Mouse (Mus musculus) heart, embryonic 14.5 days (tissue): Measurements from ENCODE around the gene Cul5. TPM values are rescaled to one million over a fixed set of nuclear protein-coding genes. Genes with fewer than 3 reads are reported as not detected.

ENCODE experiments used
- ATAC-seq: fragments of 200-750 bp; cut with Nextera tagmentation; 2 replicates; pipeline ENCODE4 v1.8.0; 2017; ENCODE audit warnings: low read depth, moderate TSS enrichment; ENCODE audit not compliant: insufficient number of reproducible peaks, insufficient read depth, low FRiP score
- H3K27ac ChIP-seq, 2 experiments: fragments of 200-500 bp in 1 of 2; fragments of 300-500 bp in 1 of 2; sonication (generic) in 1 of 2; replicated peaks in 1 of 2; 2 replicates each; pipeline ENCODE4 v1.5.1; 2012 to 2014; ENCODE audit warnings: low read depth in 2 of 2, low read length in 2 of 2, control low read depth in 1 of 2, mild to moderate bottlenecking in 1 of 2, mixed read lengths in 1 of 2; ENCODE audit not compliant: control insufficient read depth in 1 of 2, insufficient read depth in 1 of 2
- H3K27me3 ChIP-seq: fragments of 300-500 bp; sonication (generic); 2 replicates; pipeline ENCODE4 v1.6.1; 2014; ENCODE audit warnings: mild to moderate bottlenecking, low read length, control low read depth; ENCODE audit not compliant: control insufficient read depth, insufficient read depth
- H3K36me3 ChIP-seq: fragments of 300-500 bp; sonication (generic); 2 replicates; pipeline ENCODE4 v1.6.1; 2014; ENCODE audit warnings: mild to moderate bottlenecking, control low read depth, low read length, mixed read lengths; ENCODE audit not compliant: control insufficient read depth, insufficient read depth
- H3K4me1 ChIP-seq, 2 experiments: fragments of 200-500 bp in 1 of 2; fragments of 300-500 bp in 1 of 2; sonication (generic) in 1 of 2; 2 replicates each; pipeline ENCODE4 v1.6.1; 2012 to 2014; ENCODE audit warnings: low read length in 2 of 2, control low read depth in 1 of 2, mixed read lengths in 1 of 2; ENCODE audit not compliant: control insufficient read depth in 2 of 2, insufficient read depth in 2 of 2
- H3K4me2 ChIP-seq: fragments of 300-500 bp; sonication (generic); 2 replicates; pipeline ENCODE4 v1.6.1; 2014; ENCODE audit warnings: mild to moderate bottlenecking, low read length
- H3K4me3 ChIP-seq, 2 experiments: fragments of 200-500 bp in 1 of 2; fragments of 300-500 bp in 1 of 2; sonication (generic) in 1 of 2; 2 replicates each; pipeline ENCODE4 v1.5.1; 2012 to 2014; ENCODE audit warnings: low read length in 2 of 2, mild to moderate bottlenecking in 2 of 2, control low read depth in 1 of 2, low read depth in 1 of 2, moderate library complexity in 1 of 2; ENCODE audit not compliant: control insufficient read depth in 1 of 2, insufficient read depth in 1 of 2
- H3K9ac ChIP-seq: fragments of 300-500 bp; sonication (generic); 2 replicates; pipeline ENCODE4 v1.6.1; 2014; ENCODE audit warnings: mild to moderate bottlenecking, low read length
- H3K9me3 ChIP-seq: fragments of 300-500 bp; sonication (generic); 2 replicates; pipeline ENCODE4 v1.6.1; 2016; ENCODE audit warnings: low read length, control low read depth; ENCODE audit not compliant: control insufficient read depth
- WGBS: fragments of 180-500 bp; shearing (Covaris S2); extraction: QIAGEN DNeasy Blood & Tissue Kit; methylation state at CpG from one replicate; pipeline ENCODE4 v1.1.7; 2014; 5-methylcytosine and 5-hydroxymethylcytosine counted together
- polyA plus RNA-seq: library from polyadenylated mRNA; unstranded; fragments of >200 nt; fragmentation: Nextera tagmentation; extraction: Ambion mirVana; gene quantifications from 2 replicates; pipeline ENCODE4 v1.2.1, GENCODE M21; 2014

The Cul5 gene
- polyA plus RNA-seq, 1 experiment from 2014 or later, result 43.3 TPM

DNA sequence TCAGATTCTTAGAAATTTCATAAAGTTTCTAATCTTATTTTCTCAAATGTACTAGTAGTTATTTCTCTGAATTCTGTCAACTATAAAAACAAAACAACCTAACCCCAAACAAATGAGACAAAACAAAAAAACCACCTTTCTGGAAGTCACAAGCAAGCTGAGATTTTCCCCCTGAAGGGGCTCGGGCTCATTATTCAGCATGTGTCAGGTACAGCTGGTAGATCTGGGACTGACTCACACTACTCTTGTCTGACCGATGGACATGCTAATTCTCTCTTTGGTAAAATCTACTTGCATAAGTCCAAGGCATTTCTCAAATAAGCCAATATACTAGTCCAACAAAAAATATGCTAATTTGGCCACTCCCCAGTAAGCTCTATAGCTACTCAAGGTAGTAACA lies 5.0 kb downstream of the Cul5 start:
- Histone ChIP-seq H3K27me3 (no peaks in the 10 kb centered on the region), H3K9me3 (no peaks in the 10 kb centered on the region), H3K9ac (no peak overlapping the region), H3K4me3 (no peak overlapping the region), H3K36me3 (no peaks in the 10 kb centered on the region), H3K4me2 (no peak overlapping the region), H3K4me1 (peaks cover 0 to 15% of the 10 kb centered on the region in 2 experiments), H3K27ac (no peak overlapping the region)
- no peak for ATAC-seq
- 76% methylated on average over 2 of the region's 2 CpGs for WGBS

DNA sequence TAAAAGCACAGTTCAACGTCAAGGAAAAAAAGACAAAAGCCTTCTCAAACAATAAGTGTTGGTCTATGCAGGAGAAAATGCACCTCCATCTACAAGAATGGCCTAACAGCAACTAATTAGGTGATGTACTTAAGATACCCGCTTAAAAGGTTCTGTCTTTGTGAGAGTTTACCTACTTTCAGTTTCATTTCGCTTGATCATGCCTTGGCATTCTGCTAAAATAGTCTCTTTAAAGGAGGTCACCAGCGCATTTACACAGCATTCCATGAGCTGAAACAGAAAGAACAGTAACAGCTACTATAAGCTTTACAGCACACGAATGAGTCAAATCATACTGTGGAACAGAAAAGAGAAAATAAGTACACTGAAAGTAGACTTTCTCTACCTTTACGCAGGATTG lies 35.0 kb downstream of the Cul5 start:
- no peak overlapping the region for H3K9ac ChIP-seq
- H3K27me3 ChIP-seq, result no peaks in the 10 kb centered on the region
- H3K27ac ChIP-seq, result no peak overlapping the region
- H3K4me2 ChIP-seq, result no peak overlapping the region
- H3K4me1 ChIP-seq, result no peaks in the 10 kb centered on the region
- WGBS, result 92% methylated on average over 6 of the region's 6 CpGs
- ATAC-seq, result no peak
- no peak overlapping the region for H3K4me3 ChIP-seq
- H3K9me3 ChIP-seq, result no peaks in the 10 kb centered on the region
- peaks cover 86% of the 10 kb centered on the region for H3K36me3 ChIP-seq

DNA sequence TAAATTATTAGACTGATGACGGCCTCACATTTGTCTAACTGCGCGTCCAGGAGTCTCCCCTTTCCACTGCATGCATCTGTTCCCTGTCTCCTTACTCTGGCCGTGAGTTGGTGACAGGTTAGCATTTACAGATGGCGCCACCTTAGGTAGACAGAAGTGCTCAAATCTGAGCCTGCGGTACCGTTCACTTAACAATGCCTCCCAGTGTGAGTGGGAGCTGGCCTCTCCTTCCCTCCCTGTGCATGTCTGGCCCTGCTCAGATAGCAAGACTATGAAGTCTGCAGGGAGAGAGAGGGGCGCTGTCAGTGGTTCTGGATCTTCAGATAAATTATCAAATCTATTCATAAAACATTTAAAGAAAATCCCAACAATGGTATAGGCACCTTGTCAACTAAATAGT lies 54.6 kb downstream of the Cul5 start:
- Histone ChIP-seq H3K36me3 (peaks cover 45% of the 10 kb centered on the region), H3K9me3 (no peaks in the 10 kb centered on the region), H3K27ac (peak overlapping the region; percentile 39 to 56; a peak in 3 of 4 replicates), H3K4me2 (no peak overlapping the region), H3K4me3 (no peak overlapping the region), H3K4me1 (peaks cover 0 to 2% of the 10 kb centered on the region in 2 experiments; a peak in 2 of 4 replicates), H3K27me3 (no peaks in the 10 kb centered on the region), H3K9ac (peak overlapping the region; percentile 13; the same call in 1 of the 2 replicates)
- ATAC-seq, result 0 out of 2 replicates have a peak, but pooled peaks have one; percentile 17
- 27% methylated on average over 8 of the region's 8 CpGs for WGBS

- Histone ChIP-seq H3K4me3 (no peak overlapping the region), H3K27me3 (no peaks in the 10 kb centered on the region), H3K4me1 (peaks cover 1 to 3% of the 10 kb centered on the region in 2 experiments), H3K4me2 (no peak overlapping the region), H3K36me3 (peaks cover 36% of the 10 kb centered on the region), H3K9ac (no peak overlapping the region), H3K27ac (no peak overlapping the region), H3K9me3 (no peaks in the 10 kb centered on the region)
- no peak for ATAC-seq
- 78% methylated on average over 4 of the region's 4 CpGs for WGBS
Measured at GRCm38 (mm10) chr9:53614286-53614685, 55.5 kb downstream of the Cul5 start.

GRCm38 (mm10) chr9:53609968-53610781 lies 59.6 kb downstream of the Cul5 start, which contains the start of gene Acat1:
Gene Acat1, minus strand, starts transcription at chr9:53610382.
- Histone ChIP-seq H3K9me3 (no peaks in the 10 kb centered on the region), H3K27ac (peak within 1 kb of the TSS; percentile 76 to 85), H3K27me3 (no peaks in the 10 kb centered on the region), H3K36me3 (peaks cover 3% of the 10 kb centered on the region; the same call in 1 of the 2 replicates), H3K4me3 (peak within 1 kb of the TSS; percentile 69 to 88), H3K9ac (peak within 1 kb of the TSS; percentile 88), H3K4me1 (peaks cover 6 to 9% of the 10 kb centered on the region in 2 experiments), H3K4me2 (peak within 1 kb of the TSS; percentile 73)
- ATAC-seq, result peak; percentile 94
- 3% methylated on average over 47 of the region's 52 CpGs for WGBS

DNA sequence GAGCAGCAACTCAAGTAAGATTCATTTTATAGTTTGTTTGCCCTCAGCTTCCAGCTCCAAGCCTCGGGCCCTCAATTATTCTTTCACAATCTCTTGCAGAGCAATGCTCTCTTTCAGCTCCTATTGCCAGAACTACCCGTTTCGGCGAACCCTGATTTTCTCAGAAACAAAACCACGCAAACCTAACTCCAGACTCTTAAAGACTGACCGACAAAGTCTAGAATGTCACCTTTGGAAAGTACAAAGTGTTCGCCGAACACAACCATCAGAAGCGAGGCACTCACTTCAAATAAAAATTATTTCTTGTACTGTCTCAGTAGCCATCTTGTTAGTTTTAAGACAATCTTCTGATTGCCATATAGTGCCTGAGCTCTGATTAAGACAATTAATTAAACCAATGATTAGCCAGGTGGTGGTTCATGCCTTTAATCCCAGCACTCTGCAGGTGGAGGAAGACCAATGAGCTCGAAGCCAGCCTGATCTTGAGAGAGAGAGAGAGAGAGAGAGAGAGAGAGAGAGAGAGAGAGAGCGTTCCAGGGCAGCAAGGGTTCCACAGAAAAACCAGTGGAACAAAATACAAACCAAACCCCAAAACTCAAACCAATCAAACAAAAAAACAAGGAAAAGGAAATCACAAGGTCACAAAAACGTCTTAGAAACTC lies 60.4 kb downstream of the Cul5 start:
- H3K4me2 ChIP-seq, result peak overlapping the region; percentile 73
- H3K27me3 ChIP-seq, result no peaks in the 10 kb centered on the region
- peak overlapping the region; percentile 88 for H3K9ac ChIP-seq
- peak overlapping the region; percentile 76 to 85 for H3K27ac ChIP-seq
- WGBS, result 67% methylated on average over 12 of the region's 12 CpGs
- no peak for ATAC-seq
- H3K4me3 ChIP-seq, result peak overlapping the region; percentile 69 to 88
- H3K36me3 ChIP-seq, result 0 out of 2 replicates have a peak, but pooled peaks cover 3% of the 10 kb centered on the region
- H3K4me1 ChIP-seq, result peaks cover 4 to 16% of the 10 kb centered on the region in 2 experiments; a peak in 3 of 4 replicates
- no peaks in the 10 kb centered on the region for H3K9me3 ChIP-seq

- H3K36me3 ChIP-seq, result no peaks in the 10 kb centered on the region
- H3K9ac ChIP-seq, result no peak overlapping the region
- no peak overlapping the region for H3K4me2 ChIP-seq
- no peak overlapping the region for H3K27ac ChIP-seq
- no peaks in the 10 kb centered on the region for H3K27me3 ChIP-seq
- H3K9me3 ChIP-seq, result no peaks in the 10 kb centered on the region
- 97% methylated on average over 4 of the region's 4 CpGs for WGBS
- ATAC-seq, result no peak
- peaks cover 4 to 29% of the 10 kb centered on the region in 2 experiments for H3K4me1 ChIP-seq
- no peak overlapping the region for H3K4me3 ChIP-seq
Measured at GRCm38 (mm10) chr9:53607816-53608215, 62.0 kb downstream of the Cul5 start.
